Mouse (Mus musculus): ENCODE measurements around the gene Bcat2. TPM values are rescaled to one million over a fixed set of nuclear protein-coding genes. Genes with fewer than 3 reads are reported as not detected.

Gene Bcat2
- total RNA-seq, 2 experiments from 2014 or later: 91.4 to 106 TPM

GRCm38 (mm10) chr7:45623507-45623906 is 53.6 kb downstream of the Bcat2 start:
- no peak for DNase-seq
- no peak overlapping the region for H3K27ac ChIP-seq
- intact Hi-C loops (cut with DNase I): no loop called here
- no peak overlapping the region for H3K4me3 ChIP-seq
- no peak for TF ChIP-seq CTCF (IDR thresholded peaks at IDR 0.05)

DNA sequence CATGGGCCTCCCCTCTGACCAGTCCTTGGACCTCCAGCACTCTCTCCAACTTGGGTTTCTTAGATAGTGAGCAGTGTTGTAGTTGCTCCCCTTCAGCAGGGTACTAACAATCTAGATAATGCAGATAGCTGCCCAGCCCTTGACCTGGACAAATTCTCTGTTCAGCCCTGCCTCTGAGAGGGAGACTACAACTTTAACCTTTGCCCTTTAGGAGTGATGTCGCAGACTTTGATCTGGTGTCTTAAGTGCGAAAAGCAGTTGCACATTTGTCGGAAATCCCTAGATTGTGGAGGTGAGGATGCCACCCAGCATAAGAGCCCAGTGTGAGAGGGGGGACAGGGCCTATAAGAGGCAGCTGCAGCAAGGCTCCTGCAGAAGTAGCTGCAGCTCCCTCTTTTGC is 54.8 kb downstream of the Bcat2 start:
- intact Hi-C loops (cut with DNase I): no loop called here
- DNase-seq: no peak

GRCm38 (mm10) chr7:45625481-45625880 is 55.5 kb downstream of the Bcat2 start:
- no peak for TF ChIP-seq CTCF (IDR thresholded peaks at IDR 0.05)
- DNase-seq: no peak
- H3K27ac ChIP-seq: no peak overlapping the region
- intact Hi-C loops (cut with DNase I): no loop called here
- no peak overlapping the region for H3K4me3 ChIP-seq

More for the DNA sequence above, 54.8 kb downstream of the Bcat2 start:
- no peak overlapping the region for H3K4me3 ChIP-seq
- H3K27ac ChIP-seq: no peak overlapping the region
- TF ChIP-seq CTCF (IDR thresholded peaks at IDR 0.05): no peak

DNA sequence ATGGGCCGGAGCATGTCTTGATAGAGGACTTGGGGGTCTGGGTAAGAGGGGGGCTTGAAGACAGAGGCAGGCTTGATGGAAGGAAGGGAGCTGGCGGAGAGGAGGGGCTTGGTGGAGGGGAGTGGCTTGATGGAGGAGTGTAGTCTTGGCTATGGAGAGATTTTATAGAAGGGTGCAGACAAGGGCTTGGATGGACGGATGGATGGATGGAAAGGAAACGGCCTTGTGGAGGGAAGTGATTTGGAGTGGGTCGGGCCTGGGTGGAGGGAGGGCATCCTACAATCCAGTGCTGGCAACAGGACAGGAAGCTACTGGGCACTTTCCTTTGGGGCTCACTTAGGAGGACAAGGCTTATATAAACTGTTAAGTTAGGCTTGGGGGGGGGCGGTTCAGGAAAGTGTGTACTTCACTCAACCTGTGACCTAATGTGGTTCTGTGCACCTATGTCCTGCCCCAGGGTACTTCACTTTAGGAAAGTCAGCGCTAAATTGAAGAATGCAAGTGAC is 56.7 kb downstream of the Bcat2 start:
- H3K27ac ChIP-seq: peak overlapping the region; percentile 86
- peak overlapping the region; percentile 88 for H3K4me3 ChIP-seq
- intact Hi-C loops (cut with DNase I): no loop called here
- no peak for DNase-seq
- TF ChIP-seq CTCF (IDR thresholded peaks at IDR 0.05): no peak

DNA sequence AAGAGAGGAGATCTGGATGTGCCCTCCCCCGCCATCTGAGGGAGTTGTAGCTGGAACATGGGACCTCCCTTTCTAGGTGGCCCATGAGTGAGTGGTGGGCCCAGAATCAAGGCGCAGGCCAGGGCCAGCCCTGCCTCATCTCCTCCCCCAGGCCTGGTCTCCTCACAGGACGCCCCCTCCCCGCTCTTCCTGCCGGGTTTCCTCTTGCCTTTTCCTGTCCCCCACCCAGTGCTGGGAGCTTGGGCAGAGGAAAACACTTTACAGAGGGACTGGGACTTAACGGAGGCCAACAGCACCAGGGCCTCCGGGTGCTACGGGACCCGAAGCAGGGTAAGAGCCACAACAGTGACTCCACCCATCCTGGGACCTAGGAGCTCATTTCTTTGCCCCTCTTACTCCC is 57.3 kb downstream of the Bcat2 start, which contains the start of gene Rasip1:
Gene Rasip1 (plus strand): TSS at position 228 of the 400 bp plus-strand sequence.
- Histone ChIP-seq H3K27ac (peak within 1 kb of the TSS; percentile 86), H3K4me3 (peak within 1 kb of the TSS; percentile 88)
- TF ChIP-seq CTCF (IDR thresholded peaks at IDR 0.05): no peak
- DNase-seq: peak; percentile 56
- intact Hi-C loops (cut with DNase I): no loop called here

DNA sequence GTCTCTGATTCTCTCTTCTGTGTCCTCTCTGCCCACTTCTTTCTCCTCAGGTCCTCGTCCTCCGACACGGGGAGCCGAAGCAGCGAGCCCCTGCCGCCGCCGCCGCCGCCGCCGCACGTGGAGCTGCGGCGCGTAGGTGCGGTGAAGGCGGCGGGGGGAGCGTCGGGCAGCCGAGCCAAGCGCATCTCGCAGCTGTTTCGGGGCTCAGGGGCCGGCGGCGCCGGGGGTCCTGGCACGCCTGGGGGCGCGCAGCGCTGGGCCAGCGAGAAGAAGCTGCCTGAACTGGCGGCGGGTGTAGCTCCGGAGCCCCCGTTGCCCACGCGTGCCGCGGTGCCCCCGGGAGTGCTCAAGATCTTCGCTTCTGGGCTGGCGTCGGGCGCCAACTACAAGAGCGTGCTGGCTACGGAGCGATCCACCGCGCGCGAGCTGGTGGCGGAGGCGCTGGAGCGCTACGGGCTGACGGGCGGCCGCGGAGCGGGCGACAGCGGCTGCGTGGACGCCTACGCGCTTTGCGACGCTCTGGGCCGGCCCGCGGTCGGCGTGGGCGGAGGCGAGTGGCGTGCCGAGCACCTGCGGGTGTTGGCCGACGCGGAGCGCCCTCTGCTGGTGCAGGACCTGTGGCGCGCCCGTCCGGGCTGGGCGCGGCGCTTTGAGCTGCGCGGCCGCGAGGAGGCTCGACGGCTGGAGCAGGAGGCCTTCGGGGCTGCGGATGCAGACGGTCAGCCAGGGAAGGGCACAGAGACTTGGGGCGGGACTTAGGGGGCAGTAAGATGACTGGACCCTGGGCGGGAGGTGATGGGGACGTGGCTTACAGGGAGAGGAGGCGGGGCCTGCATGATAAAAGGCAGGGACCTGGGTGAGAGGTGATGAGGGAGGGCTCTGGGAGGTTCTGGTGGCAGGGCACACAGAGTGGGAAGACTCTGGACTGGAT is 58.7 kb downstream of the Bcat2 start:
- peak overlapping the region; percentile 88 for H3K4me3 ChIP-seq
- H3K27ac ChIP-seq: peak overlapping the region; percentile 86
- peak; percentile 95 for DNase-seq
- TF ChIP-seq CTCF (IDR thresholded peaks at IDR 0.05): peak; percentile 97
- intact Hi-C loops (cut with DNase I): no loop called here

- peak overlapping the region; percentile 31; the same call in 1 of the 2 replicates for H3K27ac ChIP-seq
- no peak for TF ChIP-seq CTCF (IDR thresholded peaks at IDR 0.05)
- intact Hi-C loops (cut with DNase I): loop anchor here (5.0 kb wide), 1 partner anchor 33 kb away; no protein-coding TSS in a partner anchor
- peak overlapping the region; percentile 88 for H3K4me3 ChIP-seq
- DNase-seq: no peak
These were observed 60.3 kb downstream of the Bcat2 start for GRCm38 (mm10) chr7:45630064-45630907.

- DNase-seq: peak; percentile 66
- Histone ChIP-seq H3K4me3 (peak overlapping the region; percentile 52), H3K27ac (peak overlapping the region; percentile 6; the same call in 1 of the 2 replicates)
These were observed 62.5 kb downstream of the Bcat2 start for GRCm38 (mm10) chr7:45632499-45632898.

GRCm38 (mm10) chr7:45634946-45635681 is 65.2 kb downstream of the Bcat2 start:
- no peak overlapping the region for H3K4me3 ChIP-seq
- DNase-seq: no peak
- H3K27ac ChIP-seq: peak overlapping the region; percentile 59
- TF ChIP-seq CTCF (IDR thresholded peaks at IDR 0.05): no peak
- intact Hi-C loops (cut with DNase I): loop anchor here (5.0 kb wide), 1 partner anchor 38 kb away; no protein-coding TSS in a partner anchor

More at GRCm38 (mm10) chr7:45632499-45632898, 62.5 kb downstream of the Bcat2 start:
- intact Hi-C loops (cut with DNase I): loop anchor here (5.0 kb wide), 1 partner anchor 35 kb away; no protein-coding TSS in a partner anchor
- TF ChIP-seq CTCF (IDR thresholded peaks at IDR 0.05): peak; percentile 37

DNA sequence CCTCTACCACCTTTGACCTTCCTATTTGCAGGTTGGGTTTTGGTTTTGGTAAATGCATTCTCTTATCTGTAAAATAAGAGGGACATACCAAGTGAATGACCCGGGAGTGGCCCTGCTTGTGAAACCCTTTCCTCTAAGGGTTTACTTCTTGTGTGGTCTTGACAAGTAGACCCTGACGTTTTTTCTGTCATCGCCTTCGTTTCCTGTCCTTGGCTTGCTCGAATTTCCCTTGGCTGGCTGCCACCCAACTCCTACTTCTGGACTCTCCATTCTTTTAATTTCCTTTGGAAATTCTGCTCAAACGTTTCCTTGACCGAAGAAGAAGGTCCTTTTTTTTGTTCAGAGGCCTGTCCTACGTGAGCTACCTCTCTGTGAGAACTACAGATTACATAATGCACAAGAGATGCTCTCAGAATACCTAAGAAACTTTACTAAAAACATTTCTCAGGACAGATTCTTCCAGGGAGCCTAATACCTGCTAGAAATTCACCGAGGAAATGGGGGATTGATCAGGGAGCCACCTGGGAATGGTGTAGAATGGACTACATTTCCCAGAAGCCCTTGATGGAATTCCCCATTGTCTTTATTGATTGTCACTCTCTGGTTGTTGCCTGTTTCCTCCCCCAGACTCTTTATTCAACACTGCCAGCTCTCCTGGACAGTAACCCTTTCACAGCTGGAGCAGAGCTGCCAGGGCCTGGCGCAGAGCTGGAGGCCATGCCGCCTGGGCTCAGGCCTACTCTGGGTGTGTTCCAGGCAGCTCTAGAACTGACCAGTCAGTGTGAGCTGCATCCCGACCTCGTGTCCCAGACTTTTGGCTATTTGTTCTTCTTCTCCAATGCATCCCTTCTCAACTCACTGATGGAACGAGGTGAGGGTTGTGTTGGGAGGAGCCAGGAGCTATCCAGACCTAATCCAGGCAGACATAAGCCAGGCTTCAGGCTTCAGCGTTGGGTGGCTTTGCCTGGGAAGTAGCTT is 66.0 kb downstream of the Bcat2 start:
- intact Hi-C loops (cut with DNase I): no loop called here
- DNase-seq: no peak
- no peak for TF ChIP-seq CTCF (IDR thresholded peaks at IDR 0.05)
- H3K4me3 ChIP-seq: no peak overlapping the region; the same call in 1 of the 2 replicates
- H3K27ac ChIP-seq: peak overlapping the region; percentile 59

- TF ChIP-seq CTCF (IDR thresholded peaks at IDR 0.05): no peak
- Histone ChIP-seq H3K4me3 (peak overlapping the region; percentile 63), H3K27ac (peak overlapping the region; percentile 90)
- intact Hi-C loops (cut with DNase I): no loop called here
- DNase-seq: no peak
These were observed 67.8 kb downstream of the Bcat2 start for GRCm38 (mm10) chr7:45637710-45638109.
